Mouse (Mus musculus) urinary bladder, adult 2 months (tissue): ENCODE measurements around the gene Smad1. TPM values are rescaled to one million over a fixed set of nuclear protein-coding genes. Genes with fewer than 3 reads are reported as not detected.
"Not testable (repeated sequence)": the region's sequence is repeated elsewhere in the genome, so short reads cannot be mapped to it uniquely, and the experiment has no call there.

ENCODE experiments used
- DNase-seq: peaks from one replicate; pipeline ENCODE4 v3.0.0; 2022; ENCODE audit warnings: low spot score
- polyA plus RNA-seq: library from polyadenylated mRNA; depleted of rRNA; stranded (reverse); fragments of >200 nt; gene quantifications from 2 replicates; pipeline ENCODE4 v1.2.3, GENCODE M21; 2012; rRNA removed

The Smad1 gene
- 32.6 and 35.6 TPM in 2 replicates for polyA plus RNA-seq

GRCm38 (mm10) chr8:79398994-79399650 lies at the start of gene Smad1:
Gene Smad1, minus strand, starts transcription at chr8:79399518.
- peak; percentile 96 for DNase-seq

- no peak for DNase-seq
These were observed 48.0 kb upstream of the Smad1 start for GRCm38 (mm10) chr8:79447260-79447853.

- DNase-seq: no peak
These were observed 44.3 kb upstream of the Smad1 start for GRCm38 (mm10) chr8:79443460-79444098.

- no peak for DNase-seq
These were observed 34.7 kb upstream of the Smad1 start for GRCm38 (mm10) chr8:79433953-79434500.

GRCm38 (mm10) chr8:79414907-79415306 lies 15.6 kb upstream of the Smad1 start:
- no peak for DNase-seq

- DNase-seq: no peak
These were observed 11.2 kb upstream of the Smad1 start for GRCm38 (mm10) chr8:79410501-79410900.

GRCm38 (mm10) chr8:79407356-79407755 lies 8.0 kb upstream of the Smad1 start:
- not testable (repeated sequence) for DNase-seq

GRCm38 (mm10) chr8:79404895-79405557 lies 5.7 kb upstream of the Smad1 start:
- no peak for DNase-seq

GRCm38 (mm10) chr8:79400671-79401070 lies 1.4 kb upstream of the Smad1 start:
- DNase-seq: no peak

GRCm38 (mm10) chr8:79398251-79398981 lies 902 bp downstream of the Smad1 start:
- DNase-seq: no peak

GRCm38 (mm10) chr8:79397705-79398250 lies 1.5 kb downstream of the Smad1 start:
- no peak for DNase-seq

GRCm38 (mm10) chr8:79396911-79397310 lies 2.4 kb downstream of the Smad1 start:
- DNase-seq: no peak

GRCm38 (mm10) chr8:79394009-79394408 lies 5.3 kb downstream of the Smad1 start:
- no peak for DNase-seq

GRCm38 (mm10) chr8:79393215-79393614 lies 6.1 kb downstream of the Smad1 start:
- no peak for DNase-seq

- DNase-seq: no peak
These were observed 6.7 kb downstream of the Smad1 start for GRCm38 (mm10) chr8:79392649-79393048.

- no peak for DNase-seq
These were observed 7.9 kb downstream of the Smad1 start for GRCm38 (mm10) chr8:79391454-79391853.

GRCm38 (mm10) chr8:79389074-79389786 lies 10.1 kb downstream of the Smad1 start:
- DNase-seq: no peak

- no peak for DNase-seq
These were observed 12.5 kb downstream of the Smad1 start for GRCm38 (mm10) chr8:79386831-79387230.

- DNase-seq: no peak
These were observed 13.0 kb downstream of the Smad1 start for GRCm38 (mm10) chr8:79386358-79386757.
